Mouse (Mus musculus) ES-Bruce4 (cell line): ENCODE measurements around the gene C1qtnf6.

Experiments used
- CTCF ChIP-seq: IDR thresholded peaks from one replicate; pipeline ENCODE4 v1.8.1; 2011; ENCODE audit warnings: low read depth, low read length
- POLR2A ChIP-seq: IDR thresholded peaks from one replicate; pipeline ENCODE4 v1.8.1; 2011; ENCODE audit warnings: low read length; ENCODE audit not compliant: insufficient read depth

DNA sequence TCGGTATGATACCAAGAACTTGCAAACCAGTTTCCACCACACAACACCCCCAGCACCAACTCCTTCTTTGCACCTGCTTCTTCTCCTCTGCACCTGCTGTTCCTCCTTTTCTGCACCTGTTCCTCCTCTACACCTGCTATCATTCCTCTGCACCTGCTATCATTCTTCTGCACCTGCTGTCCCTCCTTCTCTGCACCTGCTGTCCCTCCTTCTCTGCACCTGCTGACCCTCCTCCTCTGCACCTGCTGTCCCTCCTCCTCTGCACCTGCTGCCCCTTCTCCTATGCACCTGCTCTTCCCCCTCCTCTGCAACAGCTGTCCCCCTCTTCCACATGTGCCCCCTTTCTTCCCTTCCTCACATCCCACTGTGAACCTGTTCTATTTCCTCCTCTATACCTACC lies 44.7 kb downstream of the C1qtnf6 start:
- no peak for TF ChIP-seq CTCF
- TF ChIP-seq POLR2A: no peak
